Mouse (Mus musculus) liver, embryonic 12.5 days (tissue): ENCODE results near the gene Rapgef6. TPM values are rescaled to one million over a fixed set of nuclear protein-coding genes. Genes with fewer than 3 reads are reported as not detected.
"Not testable (repeated sequence)": the region's sequence is repeated elsewhere in the genome, so short reads cannot be mapped to it uniquely, and the experiment has no call there.

Source experiments
- ATAC-seq: fragments of 200-750 bp; cut with Nextera tagmentation; 2 replicates; pipeline ENCODE4 v1.8.0; 2017; ENCODE audit warnings: moderate number of reproducible peaks, mild to moderate bottlenecking, moderate library complexity
- H3K27ac ChIP-seq: fragments of 300-500 bp; sonication (generic); 2 replicates; pipeline ENCODE4 v1.5.1; 2016; ENCODE audit warnings: mild to moderate bottlenecking
- H3K27me3 ChIP-seq: fragments of 300-500 bp; sonication (generic); replicated peaks from 2 replicates; pipeline ENCODE4 v1.6.1; 2016; ENCODE audit warnings: mild to moderate bottlenecking, moderate library complexity
- H3K36me3 ChIP-seq: fragments of 300-500 bp; sonication (generic); 2 replicates; pipeline ENCODE4 v1.6.1; 2016; ENCODE audit warnings: mild to moderate bottlenecking, moderate library complexity
- H3K4me1 ChIP-seq: fragments of 300-500 bp; sonication (generic); 2 replicates; pipeline ENCODE4 v1.6.1; 2016
- H3K4me2 ChIP-seq: fragments of 300-500 bp; sonication (generic); 2 replicates; pipeline ENCODE4 v1.6.1; 2016; ENCODE audit warnings: mild to moderate bottlenecking, moderate library complexity
- H3K4me3 ChIP-seq: fragments of 300-500 bp; sonication (generic); 2 replicates; pipeline ENCODE4 v1.5.1; 2016; ENCODE audit warnings: mild to moderate bottlenecking, moderate library complexity
- H3K9ac ChIP-seq: fragments of 300-500 bp; sonication (generic); 2 replicates; pipeline ENCODE4 v1.6.1; 2016; ENCODE audit warnings: mild to moderate bottlenecking, moderate library complexity
- H3K9me3 ChIP-seq: fragments of 300-500 bp; sonication (generic); replicated peaks from 2 replicates; pipeline ENCODE4 v1.6.1; 2016; ENCODE audit warnings: mild to moderate bottlenecking, moderate library complexity
- WGBS: fragments of 180-500 bp; shearing (Covaris S2); methylation state at CpG from one replicate; pipeline ENCODE4 v1.1.7; 2016; ENCODE audit not compliant: insufficient replicate concordance; 5-methylcytosine and 5-hydroxymethylcytosine counted together
- polyA plus RNA-seq: library from polyadenylated mRNA; unstranded; fragments of >200 nt; fragmentation: Nextera tagmentation; extraction: Ambion mirVana; gene quantifications from 2 replicates; pipeline ENCODE4 v1.2.1, GENCODE M21; 2016

The Rapgef6 gene
- polyA plus RNA-seq, 1 experiment from 2014 or later, result 27.9 TPM

GRCm38 (mm10) chr11:54594049-54594448 is 71.4 kb downstream of the Rapgef6 start:
- no peaks in the 10 kb centered on the region for H3K9me3 ChIP-seq
- H3K27me3 ChIP-seq, result no peaks in the 10 kb centered on the region
- H3K4me3 ChIP-seq, result no peak overlapping the region
- ATAC-seq, result no peak
- peaks cover 10% of the 10 kb centered on the region for H3K36me3 ChIP-seq
- peaks cover 30% of the 10 kb centered on the region for H3K4me1 ChIP-seq
- H3K9ac ChIP-seq, result no peak overlapping the region
- WGBS, result 49% methylated on average over 2 of the region's 2 CpGs
- H3K27ac ChIP-seq, result no peak overlapping the region
- no peak overlapping the region for H3K4me2 ChIP-seq

- Histone ChIP-seq H3K4me2 (0 out of 2 replicates have a peak overlapping the region, but pooled peaks have one; percentile 10), H3K27me3 (no peaks in the 10 kb centered on the region), H3K4me3 (no peak overlapping the region), H3K9ac (no peak overlapping the region), H3K4me1 (peaks cover 30% of the 10 kb centered on the region), H3K36me3 (peaks cover under 1% of the 10 kb centered on the region; the same call in 1 of the 2 replicates), H3K9me3 (no peaks in the 10 kb centered on the region), H3K27ac (no peak overlapping the region)
- 35% methylated on average over 4 of the region's 4 CpGs for WGBS
- ATAC-seq, result peak; percentile 54; the same call in 1 of the 2 replicates
These were observed 72.4 kb downstream of the Rapgef6 start for GRCm38 (mm10) chr11:54595053-54595452.

- Histone ChIP-seq H3K9me3 (no peaks in the 10 kb centered on the region), H3K4me1 (peaks cover 32% of the 10 kb centered on the region), H3K4me3 (no peak overlapping the region), H3K27me3 (no peaks in the 10 kb centered on the region), H3K9ac (no peak overlapping the region), H3K36me3 (no peaks in the 10 kb centered on the region), H3K4me2 (no peak overlapping the region), H3K27ac (no peak overlapping the region)
- ATAC-seq, result no peak
- WGBS, result 88% methylated on average over 8 of the region's 8 CpGs
These were observed 73.4 kb downstream of the Rapgef6 start for GRCm38 (mm10) chr11:54595905-54596555.

- Histone ChIP-seq H3K4me2 (no peak overlapping the region), H3K36me3 (no peaks in the 10 kb centered on the region), H3K9ac (no peak overlapping the region), H3K4me1 (peaks cover 38% of the 10 kb centered on the region), H3K9me3 (no peaks in the 10 kb centered on the region), H3K27ac (peak overlapping the region; percentile 40; the same call in 1 of the 2 replicates), H3K27me3 (no peaks in the 10 kb centered on the region), H3K4me3 (no peak overlapping the region)
- 23% methylated on average over 1 of the region's 1 CpGs for WGBS
- peak; percentile 79 for ATAC-seq
These were observed 75.3 kb downstream of the Rapgef6 start for GRCm38 (mm10) chr11:54597902-54598447.

GRCm38 (mm10) chr11:54601121-54601520 is 78.5 kb downstream of the Rapgef6 start:
- no peak for ATAC-seq
- H3K4me2 ChIP-seq, result no peak overlapping the region
- no peak overlapping the region for H3K9ac ChIP-seq
- no peak overlapping the region for H3K27ac ChIP-seq
- no peaks in the 10 kb centered on the region for H3K9me3 ChIP-seq
- no peak overlapping the region for H3K4me3 ChIP-seq
- 42% methylated on average over 2 of the region's 2 CpGs for WGBS
- H3K4me1 ChIP-seq, result peaks cover 19% of the 10 kb centered on the region
- H3K27me3 ChIP-seq, result no peaks in the 10 kb centered on the region
- no peaks in the 10 kb centered on the region for H3K36me3 ChIP-seq

- not testable (repeated sequence) for H3K27ac ChIP-seq, H3K4me3 ChIP-seq, H3K9ac ChIP-seq, H3K36me3 ChIP-seq, ATAC-seq, H3K27me3 ChIP-seq, H3K9me3 ChIP-seq, H3K4me2 ChIP-seq
- H3K4me1 ChIP-seq, result peaks cover 18% of the 10 kb centered on the region
- WGBS, result 82% methylated on average over 1 of the region's 1 CpGs
These were observed 80.1 kb downstream of the Rapgef6 start for GRCm38 (mm10) chr11:54602764-54603163.

- 81% methylated on average over 3 of the region's 3 CpGs for WGBS
- 0 out of 2 replicates have a peak, but pooled peaks cover 3% of the 10 kb centered on the region for H3K36me3 ChIP-seq
- ATAC-seq, result no peak
- H3K9ac ChIP-seq, result no peak overlapping the region
- H3K4me2 ChIP-seq, result no peak overlapping the region
- no peaks in the 10 kb centered on the region for H3K9me3 ChIP-seq
- no peak overlapping the region for H3K4me3 ChIP-seq
- H3K4me1 ChIP-seq, result peaks cover 21% of the 10 kb centered on the region
- no peak overlapping the region for H3K27ac ChIP-seq
- no peaks in the 10 kb centered on the region for H3K27me3 ChIP-seq
These were observed 81.8 kb downstream of the Rapgef6 start for GRCm38 (mm10) chr11:54604415-54604814.

- Histone ChIP-seq H3K36me3 (peaks cover 7% of the 10 kb centered on the region), H3K27ac (no peak overlapping the region), H3K27me3 (no peaks in the 10 kb centered on the region), H3K9ac (no peak overlapping the region), H3K4me3 (no peak overlapping the region), H3K4me2 (no peak overlapping the region), H3K4me1 (0 out of 2 replicates have a peak, but pooled peaks cover 2% of the 10 kb centered on the region), H3K9me3 (no peaks in the 10 kb centered on the region)
- no peak for ATAC-seq
These were observed 91.0 kb downstream of the Rapgef6 start for GRCm38 (mm10) chr11:54613628-54614027.

- H3K36me3 ChIP-seq, result peaks cover 7% of the 10 kb centered on the region
- no peak overlapping the region for H3K9ac ChIP-seq
- H3K27me3 ChIP-seq, result no peaks in the 10 kb centered on the region
- H3K4me2 ChIP-seq, result no peak overlapping the region
- H3K27ac ChIP-seq, result no peak overlapping the region
- H3K4me3 ChIP-seq, result no peak overlapping the region
- H3K9me3 ChIP-seq, result no peaks in the 10 kb centered on the region
- H3K4me1 ChIP-seq, result no peaks in the 10 kb centered on the region
- WGBS, result 80% methylated on average over 1 of the region's 1 CpGs
- ATAC-seq, result no peak
These were observed 91.9 kb downstream of the Rapgef6 start for GRCm38 (mm10) chr11:54614560-54614959.

GRCm38 (mm10) chr11:54618841-54619240 is 96.2 kb downstream of the Rapgef6 start:
- H3K4me1 ChIP-seq, result no peaks in the 10 kb centered on the region
- H3K4me2 ChIP-seq, result no peak overlapping the region
- H3K27ac ChIP-seq, result no peak overlapping the region
- no peak overlapping the region for H3K9ac ChIP-seq
- no peak for ATAC-seq
- H3K27me3 ChIP-seq, result no peaks in the 10 kb centered on the region
- peaks cover 21% of the 10 kb centered on the region for H3K36me3 ChIP-seq
- 44% methylated on average over 2 of the region's 2 CpGs for WGBS
- no peaks in the 10 kb centered on the region for H3K9me3 ChIP-seq
- no peak overlapping the region for H3K4me3 ChIP-seq

GRCm38 (mm10) chr11:54621725-54622124 is 99.1 kb downstream of the Rapgef6 start:
- Histone ChIP-seq H3K4me3 (no peak overlapping the region), H3K36me3 (peaks cover 28% of the 10 kb centered on the region), H3K9me3 (no peaks in the 10 kb centered on the region), H3K4me2 (no peak overlapping the region), H3K4me1 (no peaks in the 10 kb centered on the region), H3K9ac (no peak overlapping the region), H3K27ac (no peak overlapping the region), H3K27me3 (no peaks in the 10 kb centered on the region)
- WGBS, result 94% methylated on average over 2 of the region's 2 CpGs
- no peak for ATAC-seq

- Histone ChIP-seq H3K36me3 (peaks cover 44% of the 10 kb centered on the region), H3K27me3 (no peaks in the 10 kb centered on the region), H3K4me1 (no peaks in the 10 kb centered on the region), H3K27ac (no peak overlapping the region), H3K9ac (no peak overlapping the region), H3K4me3 (no peak overlapping the region), H3K4me2 (no peak overlapping the region), H3K9me3 (no peaks in the 10 kb centered on the region)
- 56% methylated on average over 1 of the region's 1 CpGs for WGBS
- no peak for ATAC-seq
These were observed 104.3 kb downstream of the Rapgef6 start for GRCm38 (mm10) chr11:54626905-54627304.
